Mouse (Mus musculus): Measurements from ENCODE around the gene Pibf1.

DNA sequence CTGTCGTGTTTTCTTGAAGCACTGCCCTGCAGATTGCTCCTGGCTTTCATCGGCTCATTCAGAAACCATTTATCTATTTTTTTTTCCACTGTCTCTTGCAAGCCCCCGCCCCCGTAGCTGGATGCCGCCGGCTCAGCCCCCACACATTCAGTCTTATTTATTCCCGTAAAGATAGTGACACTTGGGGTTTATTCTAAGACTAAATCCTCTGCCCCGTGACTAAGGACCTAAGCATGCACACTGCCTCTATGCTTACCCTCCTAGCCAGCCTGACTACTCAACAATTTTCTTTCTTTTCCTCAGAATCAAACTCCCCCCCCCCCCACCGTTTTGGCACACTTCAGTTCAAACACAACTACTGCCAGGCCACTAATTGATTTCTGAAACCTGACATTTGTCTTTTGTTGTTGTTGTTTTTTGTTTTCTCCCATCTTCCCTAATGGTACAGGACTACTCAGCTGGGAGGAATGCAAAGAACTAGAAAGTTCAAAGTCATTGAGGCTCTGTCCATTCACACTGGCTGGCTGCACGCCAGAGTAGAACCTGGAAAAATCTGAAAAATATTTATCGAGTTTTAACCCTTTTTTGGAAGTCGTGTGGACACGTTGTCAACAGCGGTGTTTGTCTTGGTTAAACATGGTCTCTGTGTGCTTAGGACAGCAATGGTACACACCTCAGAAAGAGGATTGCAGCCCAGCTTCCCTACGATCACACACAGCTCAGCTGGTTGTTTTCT lies 196.6 kb downstream of the Pibf1 start:
- TF ChIP-seq POLR2A (IDR thresholded peaks at IDR 0.05; ENCODE audit: low read depth, low read length) (no peak), CTCF (IDR thresholded peaks at IDR 0.05; ENCODE audit: extremely low read depth, insufficient read depth, insufficient read length, insufficient replicate concordance) (no peak)
